Mouse (Mus musculus) spleen, adult 18-20 months (tissue): Measurements from ENCODE around the gene Pax7.

Source experiments
- DNase-seq, 2 experiments: peaks; one replicate each; pipeline ENCODE4 v3.0.0; 2022; ENCODE audit warnings: mixed read lengths in 2 of 2

Pax7 gene

DNA sequence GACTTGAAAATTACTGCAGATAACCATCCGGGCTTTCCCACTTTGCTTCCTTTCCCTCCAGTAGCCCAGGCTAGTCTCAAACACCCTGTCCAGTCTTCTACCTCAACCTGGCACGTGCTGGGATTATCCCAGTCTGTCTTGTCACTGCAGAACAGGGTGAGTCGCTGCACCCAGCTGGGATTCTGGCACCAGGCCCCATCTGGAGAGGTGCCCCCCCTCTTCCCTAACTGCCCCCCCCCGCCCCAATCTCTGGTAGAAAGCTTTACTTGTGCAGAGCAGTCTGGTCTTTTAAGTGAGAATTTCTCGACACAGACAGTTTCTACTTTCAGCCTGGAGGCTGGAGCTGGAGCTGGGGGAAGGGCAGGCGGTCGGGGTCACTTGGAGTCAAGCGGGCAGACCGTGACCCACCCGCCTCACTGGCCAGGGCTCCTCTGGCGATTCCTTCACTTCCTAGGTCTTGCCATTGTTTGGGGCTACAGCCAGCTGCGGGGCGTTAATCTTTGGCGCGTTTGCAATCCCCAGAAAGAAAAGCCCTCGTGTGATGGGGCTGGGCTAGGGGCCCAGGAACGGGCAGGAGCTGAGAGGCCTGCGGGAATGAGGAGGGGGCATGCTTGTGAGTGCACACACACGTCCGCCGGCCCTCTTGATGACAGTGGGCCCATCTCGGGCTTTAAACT is 22.4 kb downstream of the Pax7 start:
- DNase-seq = no peak

DNA sequence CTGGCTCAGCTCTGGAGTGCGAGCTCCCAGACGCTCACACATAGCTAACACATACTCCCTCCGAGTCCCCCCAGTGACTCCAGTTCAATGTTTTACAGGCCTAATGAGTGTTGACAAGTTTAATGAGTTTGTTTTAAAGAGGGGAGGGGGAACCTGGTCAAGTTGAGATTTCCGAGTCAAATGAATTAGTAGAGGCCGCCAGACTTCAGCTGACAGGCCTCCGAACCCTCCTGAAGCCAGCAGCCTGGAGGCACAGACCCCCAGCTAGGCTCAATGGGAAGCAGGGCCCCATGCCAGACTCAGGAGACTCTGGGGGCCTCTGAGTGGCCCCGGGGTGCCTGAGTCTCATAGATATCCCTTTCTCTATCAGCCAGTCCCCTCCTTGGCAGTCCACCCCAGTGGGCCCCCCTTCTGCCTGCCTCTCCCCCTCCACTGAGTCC is 23.9 kb downstream of the Pax7 start:
- DNase-seq = no peak

DNA sequence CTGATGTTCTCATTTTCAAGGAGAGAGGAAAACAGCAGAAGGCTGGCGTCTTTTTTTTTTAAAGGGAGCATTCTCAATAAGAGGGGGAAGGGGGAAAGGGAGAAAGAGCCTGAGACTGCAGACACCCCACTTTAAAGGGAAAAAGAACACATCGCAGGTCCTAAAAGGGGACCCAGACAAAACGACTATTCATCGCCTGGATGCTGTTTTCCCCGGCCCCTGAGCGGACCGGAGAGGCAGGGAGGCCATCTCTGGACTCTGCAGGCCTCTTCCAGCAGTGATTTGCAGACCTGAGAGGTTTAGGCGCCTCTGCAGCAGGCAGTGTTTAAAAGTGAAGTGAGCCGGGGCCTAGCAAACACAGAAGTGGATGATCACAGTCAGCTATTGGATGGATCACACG is 25.5 kb downstream of the Pax7 start:
- no peak for DNase-seq

DNA sequence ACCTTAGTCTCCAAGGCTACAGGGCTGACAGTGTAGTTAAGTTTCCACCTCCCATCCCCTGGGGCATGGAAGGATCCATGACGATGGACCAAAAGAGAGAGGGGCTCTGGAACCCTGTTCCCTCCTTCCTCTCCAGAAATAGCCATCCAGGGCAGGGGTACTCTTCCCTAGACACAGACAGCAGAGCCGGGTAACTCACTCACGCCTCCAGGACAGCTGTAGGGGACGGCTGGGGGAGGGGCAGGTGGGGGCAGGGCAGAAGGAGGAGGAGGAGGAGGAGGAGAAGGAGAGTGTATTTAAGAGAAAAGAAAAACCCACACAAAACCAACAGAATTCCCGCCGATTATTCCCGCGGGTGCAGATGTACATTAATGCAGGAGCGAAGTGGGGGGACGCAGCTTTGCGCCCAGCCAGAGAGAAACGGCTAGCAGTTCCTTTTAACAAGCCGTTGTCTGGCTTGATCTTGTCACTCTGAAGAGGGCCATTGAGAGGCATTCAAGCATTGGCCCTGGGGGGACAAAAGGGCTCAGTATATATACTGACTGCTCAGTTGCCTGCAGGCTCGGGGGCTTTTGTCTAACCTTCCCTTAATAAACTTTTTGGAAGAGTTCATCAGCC is 26.0 kb downstream of the Pax7 start:
- no peak for DNase-seq

DNA sequence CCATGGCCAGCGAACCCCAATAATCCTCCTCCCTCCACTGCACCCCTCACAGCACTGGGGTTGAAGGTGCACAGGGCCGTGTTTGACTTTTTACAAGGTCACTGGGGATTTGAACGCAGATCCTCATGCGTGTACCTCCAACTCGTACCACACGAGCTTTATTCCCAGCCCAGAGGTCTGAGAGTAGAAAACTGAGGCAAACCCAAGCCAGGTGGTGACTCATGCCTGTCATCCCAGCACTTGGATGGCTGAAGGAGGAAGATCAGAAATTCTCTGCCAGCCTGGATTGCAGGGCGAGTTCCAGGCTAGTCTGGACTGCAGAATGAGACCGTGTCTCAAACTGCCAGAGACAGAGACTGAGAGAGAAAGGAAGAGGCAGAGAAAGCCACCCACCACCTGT is 28.4 kb downstream of the Pax7 start:
- no peak for DNase-seq

DNA sequence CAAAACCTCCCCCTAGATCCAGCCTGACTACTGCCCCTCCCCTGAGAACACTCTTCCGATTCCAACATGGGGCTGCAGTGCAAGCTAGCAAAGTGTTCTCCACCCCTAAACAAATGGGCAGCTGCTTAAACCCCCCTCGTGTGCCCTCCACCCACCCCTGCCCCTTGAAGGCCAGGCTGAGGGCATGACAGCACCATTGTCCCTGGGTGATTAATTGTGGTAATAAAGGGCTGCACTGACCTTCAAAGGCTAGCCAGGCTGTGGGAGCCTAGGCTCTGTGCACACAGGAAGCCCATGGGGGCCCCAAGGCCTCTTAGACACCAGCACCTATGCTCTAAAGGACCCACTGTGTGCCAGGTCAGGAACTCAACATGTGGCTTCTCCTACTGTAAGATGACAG is 29.3 kb downstream of the Pax7 start:
- no peak for DNase-seq

DNA sequence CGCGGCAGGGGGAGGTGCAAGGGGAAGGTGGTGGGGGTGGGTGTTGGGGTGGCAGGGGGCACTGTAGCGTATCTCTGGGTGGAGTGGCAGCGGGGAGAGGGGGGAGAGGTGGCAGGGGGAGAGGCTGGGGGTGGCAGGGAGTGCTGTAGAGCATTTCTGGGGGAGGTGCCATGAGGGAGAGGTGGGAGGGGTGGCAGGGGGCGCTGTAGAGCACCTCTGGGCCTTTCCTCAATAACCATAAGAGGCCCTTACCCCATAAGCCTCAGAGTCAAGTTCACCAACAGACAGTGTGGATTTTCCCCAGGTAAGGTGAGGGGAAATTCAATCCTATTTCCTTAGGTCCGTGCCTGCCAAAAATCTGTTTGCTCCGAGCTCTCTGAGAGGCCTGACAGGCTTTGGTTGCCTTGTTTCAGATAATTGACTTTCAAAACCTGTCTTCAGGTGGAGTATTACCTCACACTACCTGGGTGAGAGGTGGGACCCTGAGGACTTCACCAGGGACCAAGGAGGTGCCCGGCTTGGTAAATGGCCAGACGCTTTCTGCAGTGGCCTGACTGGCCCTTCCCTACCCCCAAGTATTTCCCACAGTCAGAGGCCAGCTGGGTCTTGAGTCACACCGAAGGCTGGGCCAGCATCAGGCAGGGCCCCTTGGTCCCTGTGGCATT is 33.8 kb downstream of the Pax7 start:
- no peak for DNase-seq

DNA sequence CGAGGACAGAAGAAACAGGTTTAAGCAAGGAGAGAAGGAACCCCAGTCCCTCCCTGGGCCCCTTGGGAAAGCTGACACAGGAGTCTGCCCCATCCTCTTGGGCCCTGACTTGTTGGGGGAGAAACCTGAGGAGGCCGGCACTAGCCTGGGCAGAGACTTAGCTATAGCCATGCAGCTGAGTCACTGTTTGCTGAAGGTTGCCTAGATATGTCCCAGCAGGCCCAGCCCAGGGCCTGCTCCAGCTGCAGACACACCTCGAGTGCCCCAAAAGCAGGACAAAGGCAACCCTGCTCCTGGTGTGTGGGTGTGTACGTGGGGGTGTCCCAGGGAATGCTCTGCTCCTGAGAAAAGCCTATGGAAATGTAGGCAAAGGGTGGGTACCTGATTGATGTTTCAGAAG is 36.0 kb downstream of the Pax7 start:
- no peak for DNase-seq

DNA sequence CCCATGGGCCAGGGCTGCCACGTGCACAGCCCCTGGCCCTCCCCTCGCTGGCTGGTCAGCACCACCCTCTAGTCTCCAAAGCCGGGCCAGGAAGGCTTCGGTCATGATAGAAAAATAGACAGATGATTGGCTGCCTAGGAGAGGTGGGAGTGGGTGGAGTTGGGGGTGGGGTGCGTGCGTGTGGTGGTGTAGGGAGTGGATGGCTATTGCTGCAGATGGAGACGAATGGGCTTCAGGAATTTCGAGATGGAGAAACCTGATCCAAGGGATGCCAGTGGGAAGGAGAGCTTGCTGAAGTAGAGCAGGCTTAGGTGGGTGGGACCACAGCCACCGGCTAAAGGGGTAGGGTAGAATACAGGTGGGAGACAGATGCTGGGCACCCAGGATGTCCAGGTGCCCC is 37.2 kb downstream of the Pax7 start:
- DNase-seq = no peak

DNA sequence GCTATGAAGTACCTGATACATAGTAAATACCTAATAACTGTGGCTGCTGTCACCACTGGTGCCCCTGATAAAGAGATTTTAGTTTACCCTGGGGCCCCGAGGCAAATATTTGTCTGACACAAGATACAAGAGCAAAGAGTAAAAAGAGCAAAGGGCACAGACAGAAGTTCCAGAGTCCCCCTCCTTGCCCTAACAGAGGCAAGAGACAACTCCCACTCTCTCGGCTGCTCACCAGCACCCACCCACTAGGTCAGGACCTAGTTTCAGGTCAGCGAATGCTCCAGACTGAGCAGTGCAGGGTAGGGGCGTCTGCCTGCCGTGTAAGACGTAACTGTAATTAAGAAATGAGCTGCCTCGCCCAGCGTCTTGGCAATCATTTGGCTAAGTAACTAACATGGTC is 42.2 kb downstream of the Pax7 start:
- no peak for DNase-seq

DNA sequence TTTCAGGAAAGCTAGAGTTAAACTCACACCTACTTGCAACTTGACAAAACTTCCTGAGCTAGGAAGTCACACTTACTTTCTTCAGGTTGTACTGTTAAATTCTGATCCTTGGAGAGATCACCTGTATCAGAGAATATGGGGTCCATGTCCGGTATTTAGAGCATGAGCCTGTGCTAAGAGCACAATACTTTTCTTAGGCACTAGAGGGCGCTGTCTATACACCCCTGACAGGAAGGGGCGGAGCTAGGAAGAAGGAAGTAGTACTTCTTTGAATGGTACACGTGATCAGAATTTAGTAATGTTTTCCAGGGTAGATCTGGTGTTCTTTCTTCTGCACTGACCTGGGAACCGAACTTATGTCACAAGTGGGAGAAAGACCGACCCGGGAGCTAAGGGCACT is 43.6 kb downstream of the Pax7 start:
- DNase-seq = no peak

DNA sequence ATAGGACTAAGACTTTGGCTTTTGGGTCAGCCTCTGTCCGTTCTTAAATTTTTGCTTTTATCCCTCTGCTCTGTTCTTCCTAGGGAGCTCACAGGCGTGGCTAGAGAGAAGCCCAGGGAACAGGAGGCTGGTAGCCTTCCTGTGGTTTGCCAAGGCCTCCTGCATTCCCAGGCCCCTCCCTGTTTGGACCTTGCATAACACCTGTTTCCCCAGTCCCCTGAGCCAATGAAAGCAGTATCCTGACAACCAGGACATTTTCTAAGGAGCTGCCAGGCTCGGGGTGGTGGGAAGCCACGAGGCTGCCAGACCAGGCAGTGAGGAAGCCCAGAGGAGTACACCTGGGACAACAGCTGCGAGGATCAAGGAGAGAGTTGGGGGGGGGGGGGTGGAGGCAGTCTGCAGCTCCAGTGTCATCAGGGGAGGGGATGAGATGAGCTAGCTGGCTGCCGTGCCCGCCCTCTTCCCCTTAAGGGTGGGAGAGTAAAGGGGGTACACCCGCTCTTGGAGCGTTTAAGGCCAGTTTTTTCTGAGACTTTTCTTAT is 50.3 kb downstream of the Pax7 start:
- no peak for DNase-seq

DNA sequence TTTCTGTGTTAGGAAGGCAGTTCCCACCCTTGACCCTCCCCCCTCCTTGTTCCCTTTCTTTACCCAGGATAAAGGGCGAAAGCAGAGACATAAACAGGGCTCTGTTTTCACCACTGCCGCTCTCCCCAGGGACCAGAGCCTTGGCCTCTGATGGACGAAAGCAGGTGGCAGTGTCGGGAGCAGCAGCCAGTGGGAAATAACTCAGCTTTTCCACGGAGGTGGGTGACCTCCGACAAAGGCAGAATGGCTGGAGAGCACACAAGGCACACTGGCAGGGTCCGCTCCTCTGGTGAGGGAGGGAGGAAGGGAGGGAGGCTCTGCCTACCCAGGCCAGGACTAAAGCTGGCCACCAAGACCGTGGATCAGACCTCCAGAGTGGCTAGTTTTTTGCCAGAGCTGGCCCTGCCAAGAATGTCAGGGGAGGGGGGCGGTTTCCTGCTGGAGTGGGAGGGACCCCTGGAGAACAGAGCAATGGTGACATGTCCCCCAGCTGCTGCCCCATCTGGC is 62.1 kb downstream of the Pax7 start:
- no peak for DNase-seq

DNA sequence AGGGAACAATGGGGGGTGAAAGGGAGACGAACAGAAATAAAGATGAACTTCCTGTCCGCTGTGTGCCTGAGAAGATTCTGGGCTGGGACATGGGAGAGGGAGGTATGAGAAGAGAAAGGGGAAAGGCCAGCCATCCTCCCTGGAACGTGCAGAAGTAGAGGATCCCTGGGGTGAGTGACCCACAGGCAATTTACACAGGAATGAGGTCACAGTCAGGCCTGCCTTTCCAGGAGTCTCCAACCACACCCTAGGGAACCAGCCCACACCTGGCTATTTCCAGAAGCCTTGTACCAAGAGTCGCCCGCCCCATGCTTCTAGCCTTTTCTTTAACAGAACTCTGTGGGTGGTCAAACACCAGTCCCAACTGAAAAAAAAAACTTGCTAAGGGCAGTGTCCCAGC is 65.5 kb downstream of the Pax7 start:
- DNase-seq = no peak

DNA sequence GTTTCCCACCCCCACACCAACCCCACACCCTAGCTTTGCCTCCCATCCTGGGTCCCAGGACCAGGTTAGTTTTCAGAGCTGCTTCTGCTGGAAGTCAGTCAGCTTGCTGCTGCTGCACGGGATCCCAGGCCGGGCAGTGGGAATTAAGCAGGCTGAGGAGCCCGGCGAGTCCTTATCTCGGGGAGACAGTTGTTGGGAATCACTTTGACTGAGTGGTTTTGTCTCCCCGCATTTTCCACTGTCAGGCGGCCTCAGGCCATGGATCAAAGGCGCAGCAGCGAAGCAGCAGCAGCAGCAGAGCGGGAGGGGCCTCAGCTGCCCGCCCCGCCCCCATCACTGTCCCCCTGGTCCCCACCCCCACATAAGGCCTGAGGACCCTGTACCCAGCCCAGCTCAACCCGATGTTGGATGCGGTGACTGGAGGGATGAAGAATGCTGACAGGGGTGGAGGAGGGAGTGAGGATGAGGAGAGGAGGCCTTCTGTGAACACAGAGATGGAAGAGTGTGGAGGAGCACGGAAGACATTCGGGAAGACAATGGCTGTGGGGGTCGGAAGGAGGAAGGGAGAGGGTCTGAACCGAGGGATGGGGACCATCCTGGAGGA is 66.1 kb downstream of the Pax7 start:
- no peak for DNase-seq

DNA sequence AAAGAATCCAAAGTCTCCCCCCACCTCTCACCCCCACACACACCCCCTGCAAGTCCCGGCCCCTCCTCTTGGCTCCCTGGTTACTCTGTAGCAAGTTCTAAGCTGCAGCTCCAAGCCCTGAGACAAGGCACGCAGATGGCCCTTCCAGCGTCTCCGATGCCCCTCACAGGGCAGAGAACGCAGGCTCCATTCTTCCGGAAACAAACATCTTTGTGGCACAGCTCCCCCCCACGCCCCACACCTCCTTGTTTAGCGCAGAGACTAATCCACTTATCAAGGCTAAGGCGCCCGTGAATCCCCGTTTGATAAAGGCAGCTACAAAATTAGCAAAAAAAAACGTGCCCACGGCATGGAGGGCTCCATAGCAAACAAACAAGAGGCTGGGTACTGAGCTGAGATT is 71.4 kb downstream of the Pax7 start:
- DNase-seq = no peak

DNA sequence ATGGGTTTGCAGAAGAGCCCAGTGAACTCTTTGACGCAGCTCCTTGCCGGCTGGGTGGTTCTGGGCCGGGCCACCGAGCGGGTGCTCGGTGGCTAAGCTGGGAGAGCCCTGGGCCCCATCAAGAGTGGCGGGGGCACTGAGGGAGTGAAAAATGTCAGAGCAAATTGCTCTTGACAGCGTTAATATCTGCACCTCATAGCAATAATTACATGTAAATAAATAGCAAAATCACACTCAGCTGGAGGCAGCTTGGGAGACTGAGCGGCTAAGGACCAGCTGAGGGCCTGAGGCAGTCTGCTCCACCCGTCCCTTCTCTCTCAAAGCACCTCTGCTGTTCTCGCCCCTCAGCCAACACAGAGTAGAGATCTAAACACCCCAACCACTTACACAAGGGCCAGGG is 72.6 kb downstream of the Pax7 start:
- no peak for DNase-seq

DNA sequence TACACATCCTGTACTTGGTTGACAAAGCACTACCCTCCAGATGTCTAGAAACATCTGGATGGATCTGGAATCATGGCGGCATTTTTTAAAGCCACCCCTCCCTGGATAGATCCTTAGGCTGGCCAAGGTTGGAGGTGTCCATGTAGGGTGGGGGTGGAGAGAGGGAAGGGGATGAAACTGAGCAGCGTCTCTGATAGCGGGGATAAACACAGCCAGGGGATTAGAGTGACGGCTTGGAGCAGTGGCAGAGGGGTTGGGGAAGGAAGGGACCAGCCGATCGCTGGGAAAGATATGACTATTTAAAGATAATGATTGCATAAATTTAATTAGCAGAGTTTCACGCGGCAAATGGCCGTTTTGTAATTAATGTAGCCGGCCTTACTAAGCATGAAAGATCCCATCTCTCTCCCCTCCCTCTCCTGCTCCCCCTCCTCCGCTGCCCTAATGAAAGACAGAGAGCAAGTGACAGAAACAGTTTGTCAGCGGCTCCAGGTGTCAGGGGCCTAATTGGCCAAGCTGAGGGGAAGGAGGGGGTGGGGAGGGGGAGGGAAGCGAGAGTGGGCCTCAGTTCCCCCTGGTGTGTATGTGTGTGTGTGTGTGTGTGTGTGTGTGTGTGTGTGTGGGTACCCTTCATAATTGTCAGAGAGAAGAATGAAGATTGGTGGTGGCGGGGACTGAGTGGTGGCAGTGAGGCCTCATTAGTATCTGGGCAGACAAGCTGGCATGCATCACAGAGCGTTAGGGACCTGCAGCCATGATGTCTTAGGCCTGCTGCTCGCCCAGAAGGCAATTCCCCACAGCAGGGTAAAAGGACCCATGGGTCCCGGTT is 74.6 kb downstream of the Pax7 start:
- no peak for DNase-seq

DNA sequence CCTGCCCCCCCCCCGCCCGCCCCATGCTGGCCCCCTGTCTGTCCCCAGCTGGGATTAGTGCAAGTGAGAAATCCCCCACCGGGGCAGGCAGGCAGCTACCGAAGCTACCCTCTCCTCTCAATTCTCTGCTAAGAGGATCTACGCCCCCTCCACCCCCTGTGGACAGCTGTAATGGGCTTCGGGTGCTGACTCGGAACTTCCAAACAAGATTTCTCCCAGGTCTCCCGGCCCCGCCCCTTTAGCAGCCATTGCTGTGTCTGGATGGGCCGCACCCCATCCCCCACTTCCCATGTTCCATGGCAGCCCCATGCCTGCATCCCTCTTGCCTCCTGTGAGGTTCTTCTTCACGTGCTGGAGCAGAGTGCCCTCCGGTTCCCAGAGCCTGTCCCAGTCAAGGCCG is 76.4 kb downstream of the Pax7 start:
- no peak for DNase-seq

DNA sequence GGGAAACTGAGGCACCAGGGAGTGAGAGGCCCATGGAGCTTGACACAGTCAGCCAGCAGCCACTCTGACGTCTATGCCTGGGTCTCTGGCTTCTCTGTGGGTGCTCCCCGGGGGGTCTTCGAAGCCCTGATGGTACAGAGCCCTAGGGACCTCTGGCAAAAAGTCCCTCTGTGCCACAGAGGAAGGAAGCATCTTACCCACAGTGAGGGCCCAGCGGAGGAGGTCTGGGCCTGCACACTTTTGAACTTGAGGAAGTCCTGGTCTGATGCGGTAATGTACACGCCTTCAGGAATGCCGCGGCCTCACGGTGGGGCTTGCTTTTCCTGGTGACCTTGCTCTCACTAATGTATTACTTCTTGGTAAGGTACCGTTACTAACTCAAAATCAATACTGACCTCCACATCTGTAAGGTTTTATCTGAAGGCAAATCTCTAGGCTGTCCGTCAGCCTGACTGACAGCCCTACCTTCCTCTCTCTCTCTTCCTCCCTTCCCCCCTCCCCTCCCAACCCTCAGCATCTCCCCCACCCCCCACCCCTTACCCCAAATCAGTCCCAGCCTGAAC is 79.1 kb downstream of the Pax7 start:
- DNase-seq = peak in 1 of 2 experiments; percentile 11

DNA sequence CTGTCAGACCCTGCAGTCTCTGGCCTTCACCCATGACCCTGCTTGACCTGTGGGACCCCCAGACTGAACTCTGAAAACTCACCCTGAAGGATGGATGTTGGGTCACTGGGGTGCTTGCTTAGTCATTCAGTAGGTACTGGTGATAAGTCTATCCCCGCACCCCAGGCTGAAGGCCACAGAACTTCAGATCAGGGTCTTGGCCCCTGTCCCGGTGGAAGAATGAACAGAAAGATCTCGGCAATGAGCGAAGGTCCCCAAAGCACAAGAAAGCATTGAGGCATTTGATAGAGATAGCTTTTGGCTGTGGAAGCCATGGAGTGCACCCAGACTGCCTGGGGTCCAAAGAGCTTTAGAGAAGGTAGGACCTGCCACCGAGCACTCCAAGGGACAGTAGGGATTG is 82.4 kb downstream of the Pax7 start:
- DNase-seq = no peak
